Mouse (Mus musculus): Measurements from ENCODE around the gene Nhsl1.

GRCm38 (mm10) chr10:18366697-18367096 lies 47.9 kb downstream of the Nhsl1 start:
- TF ChIP-seq CTCF (IDR thresholded peaks at IDR 0.05; ENCODE audit: low read depth, low read length) (no peak), POLR2A (IDR thresholded peaks at IDR 0.05; ENCODE audit: borderline replicate concordance, low read depth, low read length) (no peak)
